Mouse (Mus musculus): ENCODE results near the gene Tanc2. TPM values are rescaled to one million over a fixed set of nuclear protein-coding genes. Genes with fewer than 3 reads are reported as not detected.

The Tanc2 gene
- polyA plus RNA-seq, 1 experiment from 2014 or later: 12.2 TPM

GRCm38 (mm10) chr11:105758561-105759203 is 168.9 kb downstream of the Tanc2 start:
- 28% methylated on average over 7 of the region's 7 CpGs for WGBS
- peak overlapping the region; percentile 41 for H3K27ac ChIP-seq (ENCODE audit: low read length)
- H3K4me1 ChIP-seq (ENCODE audit: control insufficient read depth, insufficient read depth, low read length): peaks cover 8% of the 10 kb centered on the region; the same call in 1 of the 2 replicates
- 0 out of 2 replicates have a peak overlapping the region, but pooled peaks have one; percentile 1 for H3K4me2 ChIP-seq (replicated peaks; ENCODE audit: low read depth, low read length)
- no peaks in the 10 kb centered on the region for H3K36me3 ChIP-seq (ENCODE audit: control insufficient read depth, insufficient read depth, low read length)
- H3K27me3 ChIP-seq (ENCODE audit: control insufficient read depth, insufficient read depth, low read length): no peaks in the 10 kb centered on the region
- ATAC-seq (ENCODE audit: insufficient number of reproducible peaks, insufficient read depth, low FRiP score, low read depth): no peak
- no peaks in the 10 kb centered on the region for H3K9me3 ChIP-seq (ENCODE audit: control insufficient read depth, low read depth, low read length)
- H3K4me3 ChIP-seq (ENCODE audit: low read depth, low read length): no peak overlapping the region
- no peak overlapping the region for H3K9ac ChIP-seq (replicated peaks; ENCODE audit: low read depth, low read length)

- H3K9ac ChIP-seq (replicated peaks; ENCODE audit: low read depth, low read length): no peak overlapping the region
- no peak overlapping the region for H3K4me3 ChIP-seq (ENCODE audit: low read depth, low read length)
- no peaks in the 10 kb centered on the region for H3K27me3 ChIP-seq (ENCODE audit: control insufficient read depth, insufficient read depth, low read length)
- 62% methylated on average over 2 of the region's 2 CpGs for WGBS
- H3K4me1 ChIP-seq (ENCODE audit: control insufficient read depth, insufficient read depth, low read length): peaks cover 8% of the 10 kb centered on the region; the same call in 1 of the 2 replicates
- no peaks in the 10 kb centered on the region for H3K9me3 ChIP-seq (ENCODE audit: control insufficient read depth, low read depth, low read length)
- no peak overlapping the region for H3K4me2 ChIP-seq (replicated peaks; ENCODE audit: low read depth, low read length)
- ATAC-seq (ENCODE audit: insufficient number of reproducible peaks, insufficient read depth, low FRiP score, low read depth): no peak
- no peak overlapping the region for H3K27ac ChIP-seq (ENCODE audit: low read length)
- H3K36me3 ChIP-seq (ENCODE audit: control insufficient read depth, insufficient read depth, low read length): no peaks in the 10 kb centered on the region
These were observed 169.6 kb downstream of the Tanc2 start for GRCm38 (mm10) chr11:105759413-105759812.

GRCm38 (mm10) chr11:105760346-105760745 is 170.6 kb downstream of the Tanc2 start:
- ATAC-seq (ENCODE audit: insufficient number of reproducible peaks, insufficient read depth, low FRiP score, low read depth): no peak
- Histone ChIP-seq H3K36me3 (ENCODE audit: control insufficient read depth, insufficient read depth, low read length) (no peaks in the 10 kb centered on the region), H3K9ac (replicated peaks; ENCODE audit: low read depth, low read length) (no peak overlapping the region), H3K9me3 (ENCODE audit: control insufficient read depth, low read depth, low read length) (no peaks in the 10 kb centered on the region), H3K4me3 (ENCODE audit: low read depth, low read length) (no peak overlapping the region), H3K27ac (ENCODE audit: low read length) (peak overlapping the region; percentile 2; the same call in 1 of the 2 replicates), H3K4me1 (ENCODE audit: control insufficient read depth, insufficient read depth, low read length) (peaks cover 8% of the 10 kb centered on the region; the same call in 1 of the 2 replicates), H3K27me3 (ENCODE audit: control insufficient read depth, insufficient read depth, low read length) (no peaks in the 10 kb centered on the region), H3K4me2 (replicated peaks; ENCODE audit: low read depth, low read length) (no peak overlapping the region)
- WGBS: 39% methylated on average over 4 of the region's 4 CpGs

- Histone ChIP-seq H3K36me3 (ENCODE audit: control insufficient read depth, insufficient read depth, low read length) (no peaks in the 10 kb centered on the region; the same call in 1 of the 2 replicates), H3K27me3 (ENCODE audit: control insufficient read depth, insufficient read depth, low read length) (no peaks in the 10 kb centered on the region), H3K9ac (replicated peaks; ENCODE audit: low read depth, low read length) (no peak overlapping the region), H3K27ac (ENCODE audit: low read length) (no peak overlapping the region), H3K4me1 (ENCODE audit: control insufficient read depth, insufficient read depth, low read length) (no peaks in the 10 kb centered on the region), H3K4me2 (replicated peaks; ENCODE audit: low read depth, low read length) (no peak overlapping the region), H3K4me3 (ENCODE audit: low read depth, low read length) (no peak overlapping the region), H3K9me3 (ENCODE audit: control insufficient read depth, low read depth, low read length) (no peaks in the 10 kb centered on the region)
- ATAC-seq (ENCODE audit: insufficient number of reproducible peaks, insufficient read depth, low FRiP score, low read depth): no peak
These were observed 188.0 kb downstream of the Tanc2 start for GRCm38 (mm10) chr11:105777802-105778201.

- Histone ChIP-seq H3K4me1 (ENCODE audit: control insufficient read depth, insufficient read depth, low read length) (no peaks in the 10 kb centered on the region), H3K9me3 (ENCODE audit: control insufficient read depth, low read depth, low read length) (no peaks in the 10 kb centered on the region), H3K36me3 (ENCODE audit: control insufficient read depth, insufficient read depth, low read length) (no peaks in the 10 kb centered on the region), H3K27ac (ENCODE audit: low read length) (no peak overlapping the region), H3K4me3 (ENCODE audit: low read depth, low read length) (no peak overlapping the region), H3K9ac (replicated peaks; ENCODE audit: low read depth, low read length) (no peak overlapping the region), H3K4me2 (replicated peaks; ENCODE audit: low read depth, low read length) (no peak overlapping the region), H3K27me3 (ENCODE audit: control insufficient read depth, insufficient read depth, low read length) (no peaks in the 10 kb centered on the region)
- ATAC-seq (ENCODE audit: insufficient number of reproducible peaks, insufficient read depth, low FRiP score, low read depth): no peak
These were observed 202.7 kb downstream of the Tanc2 start for GRCm38 (mm10) chr11:105792501-105792900.

- no peaks in the 10 kb centered on the region for H3K4me1 ChIP-seq (ENCODE audit: control insufficient read depth, insufficient read depth, low read length)
- H3K4me2 ChIP-seq (replicated peaks; ENCODE audit: low read depth, low read length): no peak overlapping the region
These were observed 213.9 kb downstream of the Tanc2 start for GRCm38 (mm10) chr11:105803686-105804085.

GRCm38 (mm10) chr11:105804776-105805175 is 215.0 kb downstream of the Tanc2 start:
- 61% methylated on average over 3 of the region's 3 CpGs for WGBS
- H3K4me2 ChIP-seq (replicated peaks; ENCODE audit: low read depth, low read length): no peak overlapping the region
- no peak for ATAC-seq (ENCODE audit: insufficient number of reproducible peaks, insufficient read depth, low FRiP score, low read depth)
- no peaks in the 10 kb centered on the region for H3K27me3 ChIP-seq (ENCODE audit: control insufficient read depth, insufficient read depth, low read length)
- H3K9me3 ChIP-seq (ENCODE audit: control insufficient read depth, low read depth, low read length): no peaks in the 10 kb centered on the region
- no peaks in the 10 kb centered on the region for H3K4me1 ChIP-seq (ENCODE audit: control insufficient read depth, insufficient read depth, low read length)
- no peaks in the 10 kb centered on the region; the same call in 1 of the 2 replicates for H3K36me3 ChIP-seq (ENCODE audit: control insufficient read depth, insufficient read depth, low read length)
- H3K9ac ChIP-seq (replicated peaks; ENCODE audit: low read depth, low read length): no peak overlapping the region
- no peak overlapping the region for H3K27ac ChIP-seq (ENCODE audit: low read length)
- H3K4me3 ChIP-seq (ENCODE audit: low read depth, low read length): no peak overlapping the region

More at GRCm38 (mm10) chr11:105803686-105804085, 213.9 kb downstream of the Tanc2 start:
- Histone ChIP-seq H3K9me3 (ENCODE audit: control insufficient read depth, low read depth, low read length) (no peaks in the 10 kb centered on the region), H3K9ac (replicated peaks; ENCODE audit: low read depth, low read length) (no peak overlapping the region), H3K36me3 (ENCODE audit: control insufficient read depth, insufficient read depth, low read length) (no peaks in the 10 kb centered on the region; the same call in 1 of the 2 replicates), H3K4me3 (ENCODE audit: low read depth, low read length) (no peak overlapping the region), H3K27me3 (ENCODE audit: control insufficient read depth, insufficient read depth, low read length) (no peaks in the 10 kb centered on the region), H3K27ac (ENCODE audit: low read length) (no peak overlapping the region)
- ATAC-seq (ENCODE audit: insufficient number of reproducible peaks, insufficient read depth, low FRiP score, low read depth): no peak
- 93% methylated on average over 3 of the region's 3 CpGs for WGBS

GRCm38 (mm10) chr11:105807103-105807502 is 217.3 kb downstream of the Tanc2 start:
- no peak overlapping the region for H3K27ac ChIP-seq (ENCODE audit: low read length)
- H3K9me3 ChIP-seq (ENCODE audit: control insufficient read depth, low read depth, low read length): no peaks in the 10 kb centered on the region
- no peaks in the 10 kb centered on the region for H3K36me3 ChIP-seq (ENCODE audit: control insufficient read depth, insufficient read depth, low read length)
- ATAC-seq (ENCODE audit: insufficient number of reproducible peaks, insufficient read depth, low FRiP score, low read depth): no peak
- H3K27me3 ChIP-seq (ENCODE audit: control insufficient read depth, insufficient read depth, low read length): no peaks in the 10 kb centered on the region
- WGBS: 92% methylated on average over 5 of the region's 5 CpGs
- no peak overlapping the region for H3K9ac ChIP-seq (replicated peaks; ENCODE audit: low read depth, low read length)
- H3K4me1 ChIP-seq (ENCODE audit: control insufficient read depth, insufficient read depth, low read length): no peaks in the 10 kb centered on the region
- no peak overlapping the region for H3K4me2 ChIP-seq (replicated peaks; ENCODE audit: low read depth, low read length)
- no peak overlapping the region for H3K4me3 ChIP-seq (ENCODE audit: low read depth, low read length)

GRCm38 (mm10) chr11:105823246-105823645 is 233.5 kb downstream of the Tanc2 start:
- no peak for ATAC-seq (ENCODE audit: insufficient number of reproducible peaks, insufficient read depth, low FRiP score, low read depth)
- 84% methylated on average over 1 of the region's 1 CpGs for WGBS
- no peaks in the 10 kb centered on the region for H3K27me3 ChIP-seq (ENCODE audit: control insufficient read depth, insufficient read depth, low read length)
- H3K4me3 ChIP-seq (ENCODE audit: low read depth, low read length): no peak overlapping the region
- no peaks in the 10 kb centered on the region for H3K36me3 ChIP-seq (ENCODE audit: control insufficient read depth, insufficient read depth, low read length)
- no peaks in the 10 kb centered on the region for H3K9me3 ChIP-seq (ENCODE audit: control insufficient read depth, low read depth, low read length)
- H3K27ac ChIP-seq (ENCODE audit: low read length): no peak overlapping the region
- H3K9ac ChIP-seq (replicated peaks; ENCODE audit: low read depth, low read length): no peak overlapping the region
- H3K4me2 ChIP-seq (replicated peaks; ENCODE audit: low read depth, low read length): no peak overlapping the region
- no peaks in the 10 kb centered on the region for H3K4me1 ChIP-seq (ENCODE audit: control insufficient read depth, insufficient read depth, low read length)

All from stomach, embryonic 14.5 days (tissue).